Mouse (Mus musculus) v-Abl transformed pro-B cells (cell line): ENCODE measurements around the gene Crb3.

Source experiments
- in situ Hi-C, 2 experiments: fragments of 400-800 bp; cut with MboI; formaldehyde crosslinking; loops; one replicate each; pipeline ENCODE4 v1.15.1; 2025; ENCODE audit not compliant: unreplicated experiment in 2 of 2

Gene Crb3

GRCm38 (mm10) chr17:57061069-57061468, 2.2 kb downstream of the Crb3 start:
- in situ Hi-C loops, result loop anchor here (10.0 kb wide), 1 partner anchor 226 kb away; the partner anchor contains the start of gene Rfx2 (in 2 of the 2)

- in situ Hi-C loops, result loop anchor here (10.0 kb wide), 1 partner anchor 227 kb away; the partner anchor contains the start of gene Rfx2 (in 2 of the 2)
Observed at GRCm38 (mm10) chr17:57062011-57062521, 3.2 kb downstream of the Crb3 start.

- in situ Hi-C loops, result loop anchor here (10.0 kb wide), 1 partner anchor 228 kb away; the partner anchor contains the start of gene Rfx2 (in 2 of the 2)
Observed at GRCm38 (mm10) chr17:57062548-57062947, 3.6 kb downstream of the Crb3 start.

GRCm38 (mm10) chr17:57063031-57063430, 4.1 kb downstream of the Crb3 start:
- in situ Hi-C loops, result loop anchor here (10.0 kb wide), 1 partner anchor 228 kb away; the partner anchor contains the start of gene Rfx2 (in 2 of the 2)

GRCm38 (mm10) chr17:57066908-57067307, 8.0 kb downstream of the Crb3 start:
- in situ Hi-C loops, result loop anchor here (10.0 kb wide), 1 partner anchor 232 kb away; the partner anchor contains the start of gene Rfx2 (in 2 of the 2)

- in situ Hi-C loops, result no loop called here
Observed at GRCm38 (mm10) chr17:57070272-57070671, 11.4 kb downstream of the Crb3 start.

- in situ Hi-C loops, result no loop called here
Observed at GRCm38 (mm10) chr17:57070699-57071098, 11.8 kb downstream of the Crb3 start.

GRCm38 (mm10) chr17:57076916-57077315, 18.0 kb downstream of the Crb3 start:
- in situ Hi-C loops, result loop anchor here in 1 of 2 experiments (5.0 kb wide), 1 partner anchor 80 kb away; the partner anchor contains the start of gene Alkbh7

- in situ Hi-C loops, result loop anchor here in 1 of 2 experiments (5.0 kb wide), 1 partner anchor 81 kb away; the partner anchor contains the start of gene Alkbh7
Observed at GRCm38 (mm10) chr17:57078336-57078735, 19.4 kb downstream of the Crb3 start, which contains the start of gene Dennd1c. TSS of gene Dennd1c (minus strand) at chr17:57078514.

- in situ Hi-C loops, result loop anchor here in 1 of 2 experiments (5.0 kb wide), 1 partner anchor 83 kb away; the partner anchor contains the start of gene Alkbh7
Observed at GRCm38 (mm10) chr17:57079919-57080318, 21.0 kb downstream of the Crb3 start.

- in situ Hi-C loops, result no loop called here
Observed at GRCm38 (mm10) chr17:57081234-57081842, 22.4 kb downstream of the Crb3 start.

- in situ Hi-C loops, result no loop called here
Observed at GRCm38 (mm10) chr17:57082481-57082880, 23.6 kb downstream of the Crb3 start.

GRCm38 (mm10) chr17:57085970-57086757, 27.3 kb downstream of the Crb3 start:
- in situ Hi-C loops, result no loop called here

GRCm38 (mm10) chr17:57087049-57087832, 28.3 kb downstream of the Crb3 start, which contains the start of gene Tubb4a:
TSS of gene Tubb4a (minus strand) at chr17:57087782.
- in situ Hi-C loops, result no loop called here

- in situ Hi-C loops, result no loop called here
Observed at GRCm38 (mm10) chr17:57094222-57094621, 35.3 kb downstream of the Crb3 start.

- in situ Hi-C loops, result loop anchor here (5.0 kb wide), 5 partner anchors 44 to 241 kb away; partner anchors contain the start of gene Alkbh7 (in 1 of the 2)
Observed at GRCm38 (mm10) chr17:57095855-57096622, 37.1 kb downstream of the Crb3 start.

GRCm38 (mm10) chr17:57096623-57096920, 37.7 kb downstream of the Crb3 start:
- in situ Hi-C loops, result loop anchor here (5.0 kb wide), 5 partner anchors 44 to 241 kb away; partner anchors contain the start of gene Alkbh7 (in 1 of the 2)

- in situ Hi-C loops, result loop anchor here (5.0 kb wide), 5 partner anchors 46 to 239 kb away; partner anchors contain the start of gene Alkbh7 (in 1 of the 2)
Observed at GRCm38 (mm10) chr17:57098321-57098720, 39.4 kb downstream of the Crb3 start.
